Mouse (Mus musculus) activated CD4-positive, CD25-positive, alpha-beta regulatory T cell, adult 4 months (primary cell): Measurements from ENCODE around the gene Plin1. TPM values are rescaled to one million over a fixed set of nuclear protein-coding genes. Genes with fewer than 3 reads are reported as not detected.

ENCODE experiments used
- ATAC-seq: one replicate; pipeline ENCODE4 v1.8.0; 2017
- polyA plus RNA-seq, 2 experiments: library from polyadenylated mRNA; unstranded; fragments of 100-300 nt; shearing (Covaris generic); gene quantifications; one replicate each; pipeline ENCODE4 v1.2.1; 2017

The Plin1 gene
- polyA plus RNA-seq, 2 experiments from 2014 or later = not detected

DNA sequence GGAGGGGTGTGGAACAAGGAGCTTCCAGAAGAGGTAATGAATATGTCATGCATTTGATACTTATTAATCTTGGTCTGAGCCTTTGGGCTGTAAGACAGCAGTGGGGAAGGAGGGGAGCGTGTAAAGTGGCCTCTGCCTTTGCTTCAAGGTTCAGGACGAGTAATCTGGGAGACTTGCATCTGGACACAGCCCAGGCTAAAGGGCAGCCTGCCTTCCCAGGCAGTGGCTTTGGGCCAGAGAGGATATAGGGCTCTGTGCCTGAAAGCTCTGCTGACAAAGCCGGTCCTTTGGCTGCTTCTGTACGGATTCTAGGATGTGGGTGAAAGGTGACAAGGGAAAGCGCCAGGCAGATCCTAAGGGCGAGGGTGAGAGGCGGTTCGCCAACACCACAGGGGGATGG, 1.9 kb upstream of the Plin1 start:
- ATAC-seq = no peak

DNA sequence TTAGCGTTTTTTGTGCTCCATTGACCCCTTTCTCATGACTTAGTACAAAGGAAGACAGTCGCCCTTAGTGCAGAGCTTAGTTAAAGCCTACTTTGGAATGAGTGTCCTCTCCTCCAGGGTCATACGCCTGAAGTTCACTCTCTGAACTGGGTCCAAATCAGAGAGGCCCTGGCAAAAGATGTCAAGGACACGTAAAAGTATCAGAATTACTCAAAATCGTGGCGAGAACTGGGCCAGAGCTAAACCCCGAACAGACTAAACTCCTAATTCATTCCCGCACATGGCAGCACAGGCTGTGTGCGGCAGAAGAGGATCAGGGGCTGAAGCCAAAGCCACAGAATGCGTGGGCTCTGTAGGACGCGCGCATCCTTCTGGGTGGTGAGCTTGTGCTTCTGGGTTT, 1.3 kb downstream of the Plin1 start:
- ATAC-seq = no peak

DNA sequence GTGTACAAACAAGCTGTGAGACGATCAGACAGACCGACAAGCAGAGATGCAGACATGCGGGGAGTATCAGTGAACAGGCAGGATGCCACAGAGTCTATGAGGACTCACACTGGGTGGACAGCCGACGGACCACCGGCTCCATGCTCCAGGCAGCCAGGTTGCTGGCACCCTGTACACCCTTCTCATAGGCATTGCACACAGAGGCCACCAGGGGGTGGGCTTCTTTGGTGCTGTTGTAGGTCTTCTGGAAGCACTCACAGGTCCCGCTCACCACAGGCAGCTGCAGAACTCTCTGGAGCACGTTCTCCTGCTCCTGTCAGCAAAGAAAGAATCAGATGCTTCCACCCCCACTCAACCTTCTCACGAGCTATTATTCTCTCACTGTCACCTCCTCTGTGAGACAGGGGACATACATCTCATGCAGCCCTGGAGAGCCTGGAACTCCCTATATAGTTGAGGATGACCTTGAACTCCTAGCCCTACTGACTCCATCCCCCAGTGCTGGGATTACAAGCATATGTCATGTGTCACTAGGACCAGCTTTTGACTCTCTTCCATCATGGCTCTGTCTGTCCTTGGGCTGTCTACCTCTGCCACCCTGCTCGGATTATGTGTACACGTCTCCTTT, 2.8 kb downstream of the Plin1 start:
- no peak for ATAC-seq

DNA sequence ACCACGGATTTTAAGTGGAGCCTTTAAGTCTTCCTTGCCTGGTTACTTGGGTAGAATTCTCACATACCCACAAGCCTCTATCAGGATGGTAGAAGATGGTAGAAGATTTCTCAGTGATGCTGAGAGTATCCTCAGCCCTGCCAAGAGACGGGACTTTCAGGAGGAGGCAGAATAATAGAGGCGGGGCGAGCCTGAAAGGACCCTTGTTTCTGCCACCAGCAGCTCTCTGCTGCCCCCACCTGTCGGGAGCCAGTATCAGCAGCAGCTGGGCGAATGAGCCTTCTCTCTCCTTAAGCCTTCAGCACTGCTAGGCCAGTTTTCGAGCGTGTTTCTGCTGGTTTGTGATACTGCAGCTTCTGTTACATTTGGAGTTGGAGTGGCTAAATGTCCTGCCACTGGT, 3.5 kb downstream of the Plin1 start:
- ATAC-seq = peak; percentile 44

DNA sequence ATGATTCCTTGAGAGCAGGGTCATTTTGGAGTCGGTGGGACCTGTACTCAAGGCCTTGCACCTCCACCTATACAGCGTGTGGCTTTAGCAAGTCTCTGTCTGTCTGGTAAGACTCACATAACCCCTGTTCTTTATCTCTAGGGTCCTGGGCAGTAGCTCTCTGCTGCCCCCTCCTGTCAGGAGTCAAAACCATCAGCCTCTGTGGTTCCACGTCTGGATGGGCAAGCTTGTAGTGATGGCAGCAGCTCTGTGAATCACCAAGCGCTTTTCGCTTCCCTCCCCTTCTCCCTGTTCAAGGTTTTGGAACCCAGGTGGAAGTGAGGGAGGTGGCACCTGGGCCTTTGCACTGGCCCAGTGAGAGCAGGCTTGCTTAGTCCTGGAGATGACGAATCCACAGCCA, 4.5 kb downstream of the Plin1 start:
- ATAC-seq = peak; percentile 76

DNA sequence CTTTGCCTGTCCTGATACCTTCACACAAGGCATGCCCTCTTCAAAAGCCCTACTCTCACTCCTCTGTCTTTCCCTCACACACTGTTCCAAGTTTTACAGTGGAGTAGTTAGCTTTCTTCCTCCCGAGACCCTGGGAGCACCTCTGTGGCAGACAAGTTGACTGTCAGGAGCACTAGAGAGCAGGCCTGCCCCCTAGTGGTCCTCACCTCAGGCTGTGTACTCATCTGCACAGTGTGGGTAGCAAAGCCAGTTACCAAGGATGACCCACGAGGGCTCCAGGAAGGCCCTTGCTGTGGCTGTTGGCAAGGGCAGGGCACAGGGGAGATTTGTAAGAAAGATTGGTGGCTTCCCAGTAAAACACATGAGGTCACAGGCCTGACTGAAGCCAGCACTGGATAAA, 5.6 kb downstream of the Plin1 start:
- ATAC-seq = no peak

DNA sequence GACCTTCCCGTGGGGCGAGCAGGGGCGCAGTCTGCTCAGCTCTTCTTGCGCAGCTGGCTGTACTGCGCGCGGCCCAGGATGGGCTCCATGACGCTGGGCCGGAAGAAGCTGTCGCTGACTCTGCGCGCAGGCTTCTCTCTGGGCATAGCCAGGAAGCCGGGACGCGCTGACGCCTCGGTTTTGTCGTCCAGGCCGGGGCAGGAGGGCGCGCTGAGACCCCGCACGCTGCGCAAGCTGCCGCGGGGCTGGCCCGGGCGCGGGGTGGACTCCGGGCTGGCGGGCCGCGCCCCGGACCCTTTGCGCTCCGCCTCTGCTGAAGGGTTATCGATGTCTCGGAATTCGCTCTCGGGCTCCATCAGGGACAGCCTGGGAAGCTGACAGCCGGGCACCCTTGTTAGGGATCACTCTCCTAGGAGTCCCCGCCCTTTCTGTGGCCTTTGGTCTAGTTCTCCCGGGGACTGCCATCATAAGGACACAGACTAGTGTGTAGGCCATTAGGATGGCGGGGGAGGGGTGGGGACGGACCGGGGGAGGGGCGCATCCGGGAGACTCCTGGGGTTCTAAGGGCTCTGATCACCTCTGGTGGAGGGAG, 11.2 kb downstream of the Plin1 start:
- ATAC-seq = peak; percentile 94

DNA sequence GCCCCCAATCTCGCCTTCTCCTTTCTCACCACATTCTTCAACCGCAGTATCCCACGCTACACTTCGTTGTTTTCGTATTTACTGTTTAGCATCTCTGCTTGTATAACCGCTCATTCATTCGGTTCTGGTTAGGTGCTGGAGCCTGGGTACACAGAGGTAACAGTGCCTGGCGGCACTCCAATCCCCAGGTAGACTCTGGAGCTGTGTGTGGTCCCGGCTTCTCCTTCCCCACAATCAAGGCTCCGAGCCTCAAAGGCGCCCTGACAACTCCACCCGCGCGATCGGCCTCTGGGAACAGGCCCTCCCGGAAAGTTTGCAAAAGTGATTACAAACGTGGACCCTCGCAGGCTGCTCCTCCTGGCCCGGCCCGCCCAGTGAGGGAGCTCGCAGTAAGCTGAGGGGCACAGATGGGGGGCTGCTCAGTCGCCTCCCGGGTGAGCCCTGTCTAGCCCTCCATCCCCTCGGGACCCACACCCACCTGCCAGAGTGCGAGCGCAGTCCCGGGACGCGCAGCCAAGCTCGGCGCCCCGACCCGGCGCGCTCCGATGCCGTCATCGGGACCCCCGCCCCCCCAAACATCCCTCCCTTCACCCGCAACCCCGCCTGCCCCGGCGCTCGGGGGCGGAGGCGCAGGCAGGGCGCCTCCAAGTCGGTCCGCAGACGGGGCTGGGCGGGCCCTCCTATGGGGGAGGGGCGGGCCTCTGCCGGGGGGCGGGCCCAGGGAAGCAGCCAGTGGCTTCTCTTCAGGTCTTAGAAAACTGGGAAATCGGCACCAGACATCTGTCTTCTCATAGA, 17.3 kb downstream of the Plin1 start, which contains the start of gene Kif7:
Kif7 (minus strand) TSS at position 534 of the 795 bp plus-strand sequence.
- ATAC-seq = peak; percentile 77

DNA sequence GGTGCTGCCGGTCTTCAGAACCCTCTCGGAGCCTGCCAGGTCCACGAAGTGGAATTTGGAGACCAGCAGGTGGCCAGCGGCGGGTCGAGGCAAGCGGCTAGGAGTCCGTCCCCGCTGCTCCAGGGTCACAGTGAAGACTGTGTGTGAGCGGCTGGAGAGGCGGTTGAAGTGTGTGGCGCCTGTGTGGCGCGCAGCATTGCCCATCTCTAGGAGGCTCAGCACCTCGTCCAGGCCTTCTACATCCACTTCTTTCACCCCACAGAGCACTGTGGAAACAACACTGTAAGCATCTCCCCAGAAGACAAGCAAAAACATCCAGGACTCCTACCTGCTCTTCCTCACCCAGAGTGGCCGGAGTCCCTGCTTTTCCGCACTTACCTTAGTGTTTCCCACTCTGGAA, 21.9 kb downstream of the Plin1 start:
- ATAC-seq = no peak

DNA sequence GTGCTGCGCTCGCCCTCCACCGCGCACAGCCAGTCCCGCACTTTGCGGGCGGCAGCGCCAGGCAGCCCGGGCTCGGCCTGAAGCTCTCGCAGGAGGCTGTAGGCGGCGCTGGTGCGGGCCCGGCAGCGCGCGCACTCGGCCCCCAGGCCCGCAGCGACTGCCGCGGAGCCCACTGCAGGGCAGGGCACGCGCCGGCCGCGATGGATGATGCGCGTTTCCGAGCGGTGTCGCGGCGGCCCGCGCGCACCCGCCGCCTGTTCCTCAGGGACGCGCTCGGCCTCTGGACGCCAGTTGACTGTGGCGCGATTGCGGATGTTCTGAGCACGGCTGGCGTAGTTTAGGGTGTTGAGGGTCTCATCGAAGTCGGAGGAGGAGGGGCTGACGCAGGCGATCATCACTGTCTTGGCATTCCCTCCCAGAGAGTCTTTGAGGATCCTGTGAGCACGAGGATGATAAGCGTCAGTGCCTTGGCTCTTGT, 22.5 kb downstream of the Plin1 start:
- ATAC-seq = no peak

DNA sequence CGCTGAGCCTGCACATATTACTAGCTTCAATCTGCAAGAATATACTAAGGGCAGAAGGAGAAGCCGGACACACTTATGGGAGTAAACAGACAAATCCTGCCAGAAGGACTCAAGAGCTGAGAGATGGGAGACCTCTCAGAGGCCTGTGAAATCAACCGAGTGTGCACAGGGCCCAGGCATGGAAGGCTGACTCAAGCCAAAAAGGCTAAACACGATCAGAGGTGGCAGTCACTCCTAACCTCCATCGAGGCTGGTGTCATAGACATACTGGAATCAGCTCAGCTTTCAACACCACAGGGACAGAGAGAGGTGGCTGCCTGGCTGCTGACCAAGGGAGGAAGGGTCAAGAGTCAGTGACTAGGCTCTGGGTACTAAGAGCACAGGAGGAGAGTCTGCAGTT, 27.5 kb downstream of the Plin1 start:
- ATAC-seq = no peak

DNA sequence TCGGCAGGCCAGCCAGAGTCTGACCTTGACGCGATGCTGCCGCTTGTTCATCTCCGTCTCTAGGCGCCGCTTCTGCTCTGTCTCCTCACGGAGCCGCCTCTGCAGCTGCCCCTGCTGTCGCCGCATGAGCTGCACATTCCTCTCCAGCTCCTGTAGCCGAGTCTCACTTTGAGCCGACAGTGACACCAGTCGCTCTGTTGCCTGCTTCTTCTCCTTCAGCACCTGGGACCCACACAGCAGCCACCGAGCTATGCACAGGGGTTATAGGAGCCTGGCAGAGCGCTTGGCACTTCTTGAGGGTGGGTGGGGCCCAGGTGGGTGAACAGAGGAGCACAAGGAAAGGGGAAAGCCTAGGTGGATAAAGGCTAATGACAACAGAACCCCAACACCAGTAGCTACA, 29.9 kb downstream of the Plin1 start:
- ATAC-seq = no peak

DNA sequence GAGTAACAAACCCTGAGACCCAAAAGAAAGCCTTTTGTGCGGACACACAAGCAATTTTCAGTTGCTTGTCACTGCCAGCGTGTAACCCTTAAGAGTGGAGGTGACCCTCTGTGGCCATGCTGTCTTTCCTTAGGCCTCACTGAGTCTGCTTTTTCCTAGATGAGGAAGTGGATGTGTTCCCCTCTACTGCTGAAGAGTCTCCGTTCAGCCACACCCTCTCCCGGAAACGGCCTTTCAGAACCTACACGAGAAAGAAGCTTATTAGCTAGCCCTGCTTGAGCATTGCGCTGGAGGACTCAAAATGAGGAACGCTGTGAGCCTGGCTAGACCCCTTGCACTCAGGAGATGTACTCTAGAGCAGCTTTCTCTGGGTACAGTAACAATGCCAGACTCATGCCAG, 36.2 kb downstream of the Plin1 start:
- no peak for ATAC-seq

DNA sequence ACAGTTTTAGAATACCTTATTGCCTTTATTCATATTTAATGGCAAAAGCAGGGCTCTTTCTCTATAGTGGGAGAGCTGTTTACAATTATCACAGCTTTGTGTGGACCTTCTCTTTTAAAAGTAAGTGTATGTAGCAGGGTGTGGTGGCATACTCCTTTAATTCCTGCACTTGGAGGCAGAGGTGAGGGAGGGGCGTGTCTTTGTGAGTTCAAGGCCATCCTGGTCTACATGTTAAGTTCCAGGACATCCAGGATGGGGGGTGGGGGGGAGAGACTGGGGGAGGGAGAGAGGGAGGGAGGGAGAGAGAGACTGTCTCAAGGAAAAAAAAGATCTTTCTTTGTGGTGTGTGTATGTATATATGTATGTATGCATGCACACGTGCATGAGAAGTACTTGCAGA, 52.5 kb downstream of the Plin1 start:
- no peak for ATAC-seq

DNA sequence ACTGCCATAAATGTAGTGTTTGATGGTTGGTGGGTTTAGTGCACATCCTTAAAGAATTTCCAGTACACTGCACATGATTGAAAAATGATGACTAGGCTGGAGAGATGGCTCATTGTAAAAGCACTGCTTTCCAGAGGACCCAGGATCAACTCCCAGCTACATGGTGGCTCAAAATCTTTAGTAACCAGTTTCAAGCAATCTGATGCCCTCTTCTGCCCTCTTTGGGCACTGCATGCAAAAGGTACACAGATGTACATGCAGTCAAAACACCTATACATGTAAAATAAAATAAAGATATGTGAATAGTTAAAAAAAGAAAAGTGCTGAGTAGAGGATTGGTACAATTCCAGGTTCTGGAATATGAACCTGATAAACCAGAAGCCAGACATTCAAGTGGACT, 53.5 kb downstream of the Plin1 start:
- ATAC-seq = no peak

DNA sequence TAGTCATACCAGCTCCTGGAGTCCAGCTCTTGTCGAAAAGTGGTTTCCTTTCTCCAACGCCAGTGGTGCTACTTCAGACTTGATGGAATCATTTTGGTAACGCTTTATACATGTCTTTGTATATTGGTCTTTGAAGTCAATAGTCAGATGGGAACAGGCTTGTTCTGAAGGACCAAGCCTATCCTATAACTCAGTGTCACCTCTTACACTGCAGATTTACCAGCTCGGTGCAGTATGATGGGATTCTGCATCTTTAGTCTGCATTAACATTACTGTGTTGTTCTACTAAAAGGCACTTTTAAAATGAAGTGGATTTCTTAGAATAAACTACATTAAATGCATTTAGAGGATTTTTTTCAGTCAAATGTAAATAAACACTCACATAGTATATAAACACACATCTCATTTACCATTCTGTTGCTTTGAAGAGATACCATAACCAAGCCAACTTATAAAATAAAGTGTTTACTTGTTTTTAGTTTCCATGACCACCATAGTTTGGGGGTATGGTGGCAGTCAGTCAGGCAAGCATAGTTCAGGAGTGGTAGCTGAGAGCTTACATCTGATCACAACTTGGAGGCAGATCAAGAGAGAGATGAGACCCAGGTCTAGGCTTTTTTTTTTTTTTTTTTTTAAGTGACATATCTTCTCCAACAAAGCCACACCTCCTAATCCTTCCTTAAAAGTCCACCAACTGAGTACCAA, 61.7 kb downstream of the Plin1 start:
- no peak for ATAC-seq

Other genes with a start within 250 kb of the Plin1 start
- gene Rhcg, start 115.2 kb downstream of the Plin1 start, polyA plus RNA-seq = not detected
- 1 to 10 TPM; 1.9 to 2.3 TPM for gene Ticrr, start 72.7 kb downstream of the Plin1 start, polyA plus RNA-seq
- under 1 TPM; 0.29 to 0.74 TPM for gene Kif7, start 17.2 kb downstream of the Plin1 start, polyA plus RNA-seq
- 1 to 10 TPM; 2.6 to 2.7 TPM for gene Pex11a, start 10.2 kb upstream of the Plin1 start, polyA plus RNA-seq
- gene Wdr93, start 10.3 kb upstream of the Plin1 start, polyA plus RNA-seq = under 1 TPM in 1 of 2 experiments, not detected in 1; 0.27 TPM
- not detected for gene Mesp1, start 60.9 kb upstream of the Plin1 start, polyA plus RNA-seq
- gene Mesp2, start 77.8 kb upstream of the Plin1 start, polyA plus RNA-seq = not detected
- not detected for gene Anpep, start 128.2 kb upstream of the Plin1 start, polyA plus RNA-seq
- 10 to 100 TPM; 26.1 to 34.1 TPM for gene Ap3s2, start 187.7 kb upstream of the Plin1 start, polyA plus RNA-seq
- gene Arpin, start 202.5 kb upstream of the Plin1 start, polyA plus RNA-seq = not detected